In the genomic region with DNA sequence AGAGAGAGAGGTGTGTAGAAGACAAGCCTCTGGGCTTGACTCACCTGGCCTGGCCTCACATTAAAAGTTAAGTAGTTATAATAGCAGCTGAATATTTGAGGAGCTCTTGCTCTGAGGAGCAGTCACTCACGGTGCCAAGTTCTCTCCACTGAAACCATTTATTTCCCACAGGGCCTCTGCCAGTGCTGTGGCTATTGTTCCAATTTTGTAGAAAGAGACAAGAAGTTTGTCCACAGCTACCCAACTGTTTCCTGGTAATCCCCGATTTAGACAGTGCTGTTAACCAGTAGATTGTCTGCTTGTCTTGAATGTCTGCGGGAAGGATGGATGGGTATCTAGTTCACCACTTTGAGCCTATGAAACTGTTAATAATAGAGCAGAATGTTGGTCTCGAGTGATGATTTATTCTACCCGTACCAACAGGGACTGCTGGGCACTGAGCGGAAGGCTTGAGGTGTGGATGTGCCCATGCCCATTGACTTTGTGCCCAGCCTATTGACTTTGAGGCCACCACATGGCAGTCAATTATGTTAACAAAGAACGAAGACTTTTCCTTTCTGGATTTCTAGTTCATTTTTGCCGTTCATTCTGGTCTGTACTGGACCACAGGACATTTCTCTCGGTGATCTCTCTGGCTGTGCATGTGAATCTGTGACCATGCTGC, we compare ENCODE assay signal across 14 mouse cellular contexts.
DNase-seq lines count a peak whose midpoint lies in the region; ATAC-seq and TF ChIP-seq lines count a peak whose summit lies in the region.
"Had no signal": no experiment of that assay in that cellular context is flagged by ENCODE, and none has a peak within 500 bp of the region (broad histone marks: within the 10 kb centered on the region; RNA-seq: fewer than 3 reads in every experiment).

No protein-coding gene starts in this region.

- H3K36me3 ChIP-seq in liver, adult 2 months (ENCODE audit: control insufficient read depth, insufficient read depth, low read length) = peaks cover 15% of the 10 kb centered on the region; the same call in 1 of the 2 replicates
- peaks cover 21% of the 10 kb centered on the region; the same call in 1 of the 2 replicates for H3K36me3 ChIP-seq in liver, embryonic 11.5 days (ENCODE audit: control insufficient read depth, insufficient read depth, low read length)
- H3K36me3 ChIP-seq: forebrain, embryonic 12.5 days; hindbrain, embryonic 15.5 days had no signal

- H3K4me3 ChIP-seq in liver, adult 2 months (ENCODE audit: insufficient read depth, low read depth, low read length) = no peak overlapping the region
- no peak overlapping the region for H3K4me3 ChIP-seq in liver, embryonic 11.5 days (ENCODE audit: low read depth, low read length)
- H3K4me3 ChIP-seq: embryonic facial prominence, embryonic 13.5 days; forebrain, embryonic 12.5 days; heart, embryonic 12.5 days; hindbrain, embryonic 15.5 days had no signal

- no peak overlapping the region for H3K4me2 ChIP-seq in liver, embryonic 11.5 days
- H3K4me2 ChIP-seq: embryonic facial prominence, embryonic 13.5 days; forebrain, embryonic 12.5 days; heart, embryonic 12.5 days; hindbrain, embryonic 15.5 days had no signal

- H3K79me2 ChIP-seq in liver, adult 2 months (ENCODE audit: control insufficient read depth, insufficient read depth, low read length) = peaks cover 23% of the 10 kb centered on the region

- no peak for TF ChIP-seq POLR2A in liver, adult 2 months (IDR thresholded peaks at IDR 0.05; ENCODE audit: extremely low read depth, insufficient read depth, low read length)

- H3K9me3 ChIP-seq in liver, embryonic 11.5 days (ENCODE audit: control insufficient read depth, low read length) = no peaks in the 10 kb centered on the region
- H3K9me3 ChIP-seq: embryonic facial prominence, embryonic 13.5 days; forebrain, embryonic 12.5 days; heart, embryonic 12.5 days; hindbrain, embryonic 15.5 days had no signal

- 49% methylated on average over 9 of the region's 9 CpGs for WGBS in liver, adult 2 months
- 91% methylated on average over 9 of the region's 9 CpGs for WGBS in liver, embryonic 11.5 days

- DNase-seq in cerebellum, adult 9-10 months = peak; percentile 58
- no peak for DNase-seq in cerebellum, postnatal 10 days
- DNase-seq in liver, adult 2 months (ENCODE audit: extremely low read depth, low read depth, low spot score) = peak; percentile 61
- DNase-seq in liver, embryonic 11.5 days (ENCODE audit: low spot score) = no peak
- DNase-seq in lung, postnatal 36 days = peak; percentile 45
- DNase-seq in lung, postnatal 25 days (ENCODE audit: low spot score) = no peak
- DNase-seq in brain, adult 2 months (ENCODE audit: low read depth, low spot score) = peak; percentile 47
- DNase-seq: gastrocnemius, postnatal 14 days had no signal

- no peak overlapping the region for H3K9ac ChIP-seq in liver, adult 2 months (ENCODE audit: low read depth, low read length)
- H3K9ac ChIP-seq in liver, embryonic 11.5 days (ENCODE audit: low read depth, low read length) = no peak overlapping the region
- H3K9ac ChIP-seq: embryonic facial prominence, embryonic 13.5 days; forebrain, embryonic 12.5 days; heart, embryonic 12.5 days; hindbrain, embryonic 15.5 days had no signal

- peaks cover 19% of the 10 kb centered on the region for H3K4me1 ChIP-seq in liver, adult 2 months (ENCODE audit: control insufficient read depth, insufficient read depth, low read length)
- peaks cover 10% of the 10 kb centered on the region for H3K4me1 ChIP-seq in liver, embryonic 11.5 days (replicated peaks; ENCODE audit: control insufficient read depth, insufficient read depth, low read length)
- H3K4me1 ChIP-seq: forebrain, embryonic 12.5 days had no signal

- peak overlapping the region; percentile 83 for H3K27ac ChIP-seq in liver, adult 2 months (replicated peaks; ENCODE audit: insufficient read depth, low read depth, low read length)
- H3K27ac ChIP-seq in liver, embryonic 11.5 days (ENCODE audit: low read depth, low read length) = no peak overlapping the region
- H3K27ac ChIP-seq: embryonic facial prominence, embryonic 13.5 days; forebrain, embryonic 12.5 days; hindbrain, embryonic 15.5 days had no signal

- TF ChIP-seq CTCF in liver, adult 2 months (IDR thresholded peaks at IDR 0.05; ENCODE audit: low read depth, low read length) = no peak

- H3K27me3 ChIP-seq in liver, adult 2 months (ENCODE audit: control insufficient read depth, insufficient read depth, low read length) = no peaks in the 10 kb centered on the region
- no peaks in the 10 kb centered on the region for H3K27me3 ChIP-seq in liver, embryonic 11.5 days (replicated peaks; ENCODE audit: control insufficient read depth, insufficient read depth, low read length)
- H3K27me3 ChIP-seq: CH12.LX; embryonic facial prominence, embryonic 13.5 days; forebrain, embryonic 12.5 days; heart, embryonic 12.5 days; hindbrain, embryonic 15.5 days had no signal

- ATAC-seq in liver, embryonic 11.5 days (replicated peaks; ENCODE audit: low FRiP score) = no peak
- ATAC-seq: forebrain, embryonic 16.5 days had no signal

Comparison
In these comparisons a context has a peak if more than half of its experiments do, and no peak if none do; other contexts are left out.
1. DNase-seq: peak in cerebellum, adult 9-10 months (single experiment), liver, adult 2 months (single experiment), lung, postnatal 36 days (single experiment) and brain, adult 2 months (single experiment); none in cerebellum, postnatal 10 days (0 of 2), liver, embryonic 11.5 days (single experiment) and lung, postnatal 25 days (single experiment).